Mouse (Mus musculus): ENCODE measurements around the gene Gja6. TPM values are rescaled to one million over a fixed set of nuclear protein-coding genes. Genes with fewer than 3 reads are reported as not detected.

The Gja6 gene
- not detected for polyA plus RNA-seq (2017; shearing (Covaris generic))

DNA sequence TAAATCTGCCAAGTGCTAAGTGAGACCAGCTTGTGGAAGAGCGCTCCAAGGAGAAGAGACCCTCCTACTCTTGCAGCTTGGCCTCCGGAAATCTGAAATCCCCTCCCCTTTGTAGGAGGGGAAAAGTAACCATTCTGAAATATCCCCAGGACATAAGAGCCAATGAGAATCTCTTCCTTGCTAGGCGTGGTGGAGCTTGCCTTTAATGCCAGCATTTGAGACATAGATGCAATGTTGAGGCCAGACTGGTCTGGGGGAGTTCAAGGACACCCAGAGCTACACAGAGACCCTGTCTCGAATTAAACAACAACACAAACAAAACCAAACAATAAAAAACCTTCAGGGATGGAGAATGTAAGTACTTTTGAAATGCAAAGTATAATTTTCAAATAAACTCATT is at the start of gene Gja6:
Gene Gja6 (minus strand): TSS at position 101 of the 400 bp plus-strand sequence.

Other genes starting within 250 kb of the Gja6 start
- not detected for gene Ppef1, start 171.3 kb downstream of the Gja6 start, polyA plus RNA-seq (2017; shearing (Covaris generic))
- gene Rs1, start 139.0 kb downstream of the Gja6 start, polyA plus RNA-seq (2017; shearing (Covaris generic)) = not detected
- gene Cdkl5, start 87.7 kb upstream of the Gja6 start, polyA plus RNA-seq (2017; shearing (Covaris generic)) = under 1 TPM; 0.18 to 0.55 TPM
- under 1 TPM in 1 of 2 experiments, not detected in 1; 0.70 TPM for gene Scml2, start 210.1 kb upstream of the Gja6 start, polyA plus RNA-seq (2017; shearing (Covaris generic))

Measured in activated CD4-positive, CD25-positive, alpha-beta regulatory T cell (primary cell).